Mouse (Mus musculus) retina, postnatal 7 days (tissue): ENCODE results near the gene Gm4884.
"Not testable (repeated sequence)": the region's sequence is repeated elsewhere in the genome, so short reads cannot be mapped to it uniquely, and the experiment has no call there.

ENCODE experiments used
- DNase-seq: peaks from one replicate; pipeline ENCODE4 v3.0.0-alpha.2; 2012; ENCODE audit warnings: low read depth, low spot score

The Gm4884 gene

GRCm38 (mm10) chr7:41032419-41032818, at the start of gene Gm4884:
Gene Gm4884, plus strand, starts transcription at chr7:41032719.
- not testable (repeated sequence) for DNase-seq

GRCm38 (mm10) chr7:40987243-40987642, 45.3 kb upstream of the Gm4884 start, which contains the start of gene 4930433I11Rik:
Gene 4930433I11Rik, plus strand, starts transcription at chr7:40987543.
- no peak for DNase-seq

- not testable (repeated sequence) for DNase-seq
These were observed 11.5 kb downstream of the Gm4884 start for GRCm38 (mm10) chr7:41044058-41044457.
